Mouse (Mus musculus) neural tube, embryonic 15.5 days (tissue): ENCODE results near the gene Ibtk. TPM values are rescaled to one million over a fixed set of nuclear protein-coding genes. Genes with fewer than 3 reads are reported as not detected.
"Not testable (repeated sequence)": the region's sequence is repeated elsewhere in the genome, so short reads cannot be mapped to it uniquely, and the experiment has no call there.

Source experiments
- ATAC-seq: fragments of 200-750 bp; cut with Nextera tagmentation; 2 replicates; pipeline ENCODE4 v1.8.0; 2017; ENCODE audit warnings: mild to moderate bottlenecking, moderate TSS enrichment, moderate library complexity; ENCODE audit not compliant: low FRiP score
- H3K27ac ChIP-seq: fragments of 300-500 bp; sonication (generic); replicated peaks from 2 replicates; pipeline ENCODE4 v1.5.1; 2015; ENCODE audit warnings: mild to moderate bottlenecking, inconsistent platforms
- H3K27me3 ChIP-seq: fragments of 300-500 bp; sonication (generic); replicated peaks from 2 replicates; pipeline ENCODE4 v1.6.1; 2015; ENCODE audit warnings: inconsistent platforms
- H3K36me3 ChIP-seq: fragments of 300-500 bp; sonication (generic); 2 replicates; pipeline ENCODE4 v1.6.1; 2015; ENCODE audit warnings: inconsistent platforms
- H3K4me1 ChIP-seq: fragments of 300-500 bp; sonication (generic); 2 replicates; pipeline ENCODE4 v1.6.1; 2015; ENCODE audit warnings: inconsistent platforms
- H3K4me2 ChIP-seq: fragments of 300-500 bp; sonication (generic); 2 replicates; pipeline ENCODE4 v1.6.1; 2015; ENCODE audit warnings: inconsistent platforms, mild to moderate bottlenecking, moderate library complexity
- H3K4me3 ChIP-seq: fragments of 300-500 bp; sonication (generic); replicated peaks from 2 replicates; pipeline ENCODE4 v1.5.1; 2015; ENCODE audit warnings: mild to moderate bottlenecking, inconsistent platforms
- H3K9ac ChIP-seq: fragments of 300-500 bp; sonication (generic); replicated peaks from 2 replicates; pipeline ENCODE4 v1.6.1; 2015; ENCODE audit warnings: mild to moderate bottlenecking, inconsistent platforms
- H3K9me3 ChIP-seq: fragments of 300-500 bp; sonication (generic); replicated peaks from 2 replicates; pipeline ENCODE4 v1.6.1; 2016; ENCODE audit warnings: inconsistent platforms
- WGBS: fragments of 180-500 bp; shearing (Covaris S2); methylation state at CpG from one replicate; pipeline ENCODE4 v1.1.7; 2015; ENCODE audit warnings: mixed read lengths; 5-methylcytosine and 5-hydroxymethylcytosine counted together
- polyA plus RNA-seq: library from polyadenylated mRNA; unstranded; fragments of >200 nt; fragmentation: Nextera tagmentation; extraction: Ambion mirVana; gene quantifications from 2 replicates; pipeline ENCODE4 v1.2.1, GENCODE M21; 2015

Ibtk gene
- 22.5 and 26.1 TPM in 2 replicates for polyA plus RNA-seq

DNA sequence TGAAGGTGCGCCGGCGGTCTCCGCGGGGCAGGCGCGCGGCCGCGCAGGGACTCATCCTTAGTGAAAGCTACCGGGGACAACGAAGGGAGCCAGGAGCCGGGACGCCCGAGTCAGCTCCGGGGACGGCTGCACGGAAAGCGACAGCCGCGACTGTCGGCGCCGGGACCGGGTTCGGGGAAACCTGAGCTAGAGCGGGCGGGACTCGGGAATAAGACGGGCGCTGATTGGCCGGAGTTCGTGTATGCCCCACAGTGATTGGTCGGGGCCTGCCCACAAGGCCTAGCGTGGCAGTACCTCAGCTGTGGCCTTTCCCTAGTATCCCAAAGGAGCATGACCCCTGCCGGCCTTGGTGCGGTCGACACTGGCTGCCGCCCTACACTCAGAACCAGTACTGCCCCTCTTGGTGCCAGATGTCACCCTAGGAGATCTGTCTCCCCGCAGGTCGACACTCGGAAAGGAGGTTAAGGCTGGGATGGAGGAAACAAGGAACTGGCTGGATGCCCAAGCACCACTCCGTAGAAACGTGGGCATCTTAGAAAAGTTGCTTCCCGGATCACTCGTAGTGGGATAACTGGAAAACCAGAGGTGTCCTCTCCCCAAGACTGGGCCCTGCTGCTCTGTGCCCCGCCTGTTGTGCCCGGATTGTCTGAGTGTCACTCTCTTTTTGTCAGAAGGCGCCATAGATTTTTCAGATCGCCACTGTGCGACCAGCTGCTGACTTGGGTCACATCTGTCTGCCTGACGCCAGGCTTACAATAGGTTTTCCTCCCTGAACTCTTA lies at the start of gene Ibtk:
Gene Ibtk, minus strand, starts transcription at position 193 of the 780 bp plus-strand sequence.
- H3K27me3 ChIP-seq: no peaks in the 10 kb centered on the region
- peaks cover 22% of the 10 kb centered on the region for H3K4me1 ChIP-seq
- under 1% methylated on average over 50 of the region's 52 CpGs for WGBS
- peak within 1 kb of the TSS; percentile 98 for H3K9ac ChIP-seq
- peak within 1 kb of the TSS; percentile 98 for H3K27ac ChIP-seq
- peak; percentile 99 for ATAC-seq
- H3K4me3 ChIP-seq: peak within 1 kb of the TSS; percentile 66
- H3K4me2 ChIP-seq: peak within 1 kb of the TSS; percentile 87
- H3K9me3 ChIP-seq: no peaks in the 10 kb centered on the region
- H3K36me3 ChIP-seq: no peaks in the 10 kb centered on the region

DNA sequence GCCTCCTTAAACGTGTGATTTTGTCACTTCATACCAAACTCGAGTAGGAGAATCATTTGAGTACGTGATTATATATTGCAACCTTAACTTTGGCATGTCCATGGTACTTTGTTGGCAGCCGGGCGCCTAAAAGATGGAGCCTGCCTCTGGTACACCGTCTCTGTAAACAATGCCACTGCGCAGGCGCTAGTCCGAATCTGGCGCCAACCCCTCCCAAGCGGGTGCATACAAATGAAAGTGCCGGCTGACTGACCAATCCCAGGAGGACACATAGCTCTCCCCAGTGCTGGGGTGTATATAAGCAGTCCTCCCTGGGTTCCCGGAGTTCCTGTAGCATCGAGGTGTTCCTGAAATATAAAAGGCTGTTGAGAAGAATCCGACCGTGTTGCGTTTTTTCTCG lies 42.4 kb upstream of the Ibtk start:
- H3K4me3 ChIP-seq, H3K27ac ChIP-seq, H3K36me3 ChIP-seq, H3K4me2 ChIP-seq, H3K4me1 ChIP-seq, H3K9me3 ChIP-seq, H3K27me3 ChIP-seq, H3K9ac ChIP-seq, ATAC-seq: not testable (repeated sequence)
- 95% methylated on average over 18 of the region's 18 CpGs for WGBS

DNA sequence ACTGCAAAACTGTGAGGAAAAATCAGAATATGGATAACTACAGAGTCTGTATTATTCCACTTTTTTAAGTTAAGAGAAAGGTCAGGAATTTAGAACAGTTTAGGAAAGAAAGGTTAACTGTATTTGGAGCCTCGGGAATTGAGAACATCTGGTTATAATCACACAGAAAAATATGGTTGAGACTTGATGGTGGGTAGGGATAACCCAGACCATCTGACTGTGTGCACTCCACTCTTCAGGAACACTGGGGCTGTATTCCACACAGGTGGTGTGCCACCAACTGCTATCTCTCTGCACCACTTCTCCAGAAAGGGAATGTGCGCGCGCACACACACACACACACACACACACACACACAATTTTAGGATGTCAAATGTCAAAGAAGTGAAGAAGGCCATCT lies 31.1 kb upstream of the Ibtk start:
- Histone ChIP-seq H3K9me3 (no peaks in the 10 kb centered on the region), H3K4me3 (no peak overlapping the region), H3K36me3 (no peaks in the 10 kb centered on the region), H3K4me1 (no peaks in the 10 kb centered on the region), H3K27me3 (no peaks in the 10 kb centered on the region), H3K27ac (no peak overlapping the region), H3K4me2 (no peak overlapping the region), H3K9ac (no peak overlapping the region)
- ATAC-seq: peak; percentile 61; the same call in 1 of the 2 replicates
- WGBS: 91% methylated on average over 4 of the region's 4 CpGs

DNA sequence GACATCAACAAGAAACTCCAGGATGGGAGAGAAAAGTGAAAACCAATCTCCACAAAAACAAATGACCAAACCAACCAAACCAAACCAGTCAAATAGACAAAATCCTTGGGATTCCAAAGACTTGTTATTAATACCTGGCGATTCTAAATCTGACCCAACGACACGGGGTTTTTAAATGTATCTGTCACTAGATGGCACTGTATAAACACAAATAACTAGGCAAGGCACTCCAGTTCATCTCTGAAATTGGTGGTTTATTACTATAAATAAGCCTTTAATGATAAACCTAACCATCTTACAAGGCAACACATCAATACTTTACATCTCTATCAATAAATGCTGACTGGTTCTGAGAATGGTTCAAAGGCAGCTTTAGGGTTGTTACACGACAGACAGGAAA lies 30.3 kb upstream of the Ibtk start:
- ATAC-seq: peak; percentile 68
- Histone ChIP-seq H3K36me3 (no peaks in the 10 kb centered on the region), H3K4me3 (no peak overlapping the region), H3K4me2 (no peak overlapping the region), H3K9ac (no peak overlapping the region), H3K9me3 (no peaks in the 10 kb centered on the region), H3K27ac (no peak overlapping the region), H3K4me1 (no peaks in the 10 kb centered on the region), H3K27me3 (no peaks in the 10 kb centered on the region)
- WGBS: 33% methylated on average over 4 of the region's 4 CpGs

DNA sequence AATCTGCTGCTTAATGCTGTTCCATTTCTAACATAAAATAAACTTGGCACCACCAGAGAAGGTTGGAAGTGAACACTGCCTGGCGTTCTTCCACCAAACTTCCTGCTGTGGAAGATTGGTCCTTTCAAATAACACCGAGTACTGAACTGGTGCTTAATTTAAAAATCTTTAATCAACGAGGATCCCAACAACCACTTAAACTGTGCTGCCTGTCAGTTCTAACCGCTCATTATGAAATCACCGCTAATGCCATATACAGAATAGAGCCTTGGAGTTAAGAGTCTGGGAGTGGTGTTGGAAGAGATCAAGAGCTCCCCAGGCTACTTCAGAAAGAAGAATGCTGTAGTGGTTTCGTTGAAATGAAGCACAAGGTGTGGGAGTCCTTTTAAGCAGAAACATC lies 28.4 kb upstream of the Ibtk start:
- no peak overlapping the region for H3K9ac ChIP-seq
- no peak overlapping the region for H3K4me3 ChIP-seq
- no peak overlapping the region for H3K4me2 ChIP-seq
- no peak for ATAC-seq
- H3K9me3 ChIP-seq: no peaks in the 10 kb centered on the region
- H3K36me3 ChIP-seq: no peaks in the 10 kb centered on the region
- no peaks in the 10 kb centered on the region for H3K27me3 ChIP-seq
- H3K4me1 ChIP-seq: no peaks in the 10 kb centered on the region
- H3K27ac ChIP-seq: no peak overlapping the region
- WGBS: 67% methylated on average over 6 of the region's 6 CpGs

DNA sequence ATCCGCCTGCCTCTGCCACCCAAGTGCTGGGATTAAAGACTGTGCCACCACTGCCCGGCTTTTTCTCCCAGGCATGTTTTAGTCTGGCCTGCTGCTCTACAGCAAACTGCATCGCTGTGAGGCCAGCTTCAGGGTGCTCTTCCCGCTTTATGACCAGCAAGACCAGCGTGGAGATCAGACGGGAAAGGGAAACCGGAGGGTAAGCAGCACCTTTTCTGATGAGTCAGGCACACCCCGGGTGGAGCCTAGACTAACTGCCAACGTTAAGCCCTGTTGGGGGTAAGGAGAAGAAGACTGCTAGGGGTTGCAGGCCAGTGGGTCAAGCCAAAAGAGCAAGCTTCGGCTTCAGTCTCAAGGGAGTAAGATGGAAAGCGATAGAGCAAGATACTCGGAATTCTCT lies 23.1 kb upstream of the Ibtk start:
- Histone ChIP-seq H3K9me3 (no peaks in the 10 kb centered on the region), H3K27ac (no peak overlapping the region), H3K4me2 (no peak overlapping the region), H3K4me3 (no peak overlapping the region), H3K9ac (no peak overlapping the region), H3K36me3 (no peaks in the 10 kb centered on the region), H3K4me1 (no peaks in the 10 kb centered on the region), H3K27me3 (no peaks in the 10 kb centered on the region)
- no peak for ATAC-seq
- WGBS: 79% methylated on average over 12 of the region's 12 CpGs

DNA sequence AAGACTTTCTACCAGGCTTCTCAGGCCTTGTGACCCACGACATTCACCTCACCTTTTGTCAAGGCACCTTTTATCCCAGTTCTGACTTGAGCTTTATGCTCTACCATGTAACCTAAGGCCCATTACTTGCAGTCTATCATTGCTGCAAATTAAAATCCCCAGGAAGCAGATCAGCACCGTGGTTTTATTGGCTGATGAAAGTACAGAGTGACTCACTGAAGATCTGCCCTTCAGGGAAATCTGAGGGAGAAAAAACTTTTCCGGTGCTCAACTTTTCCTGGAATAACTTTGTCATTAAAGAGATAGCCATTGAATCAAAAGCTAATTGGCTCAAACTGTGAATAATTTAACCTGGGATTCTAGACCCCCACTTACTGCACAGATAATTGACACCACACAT lies 22.3 kb upstream of the Ibtk start:
- H3K9ac ChIP-seq: no peak overlapping the region
- H3K27me3 ChIP-seq: no peaks in the 10 kb centered on the region
- no peak overlapping the region for H3K27ac ChIP-seq
- no peak overlapping the region for H3K4me3 ChIP-seq
- H3K4me1 ChIP-seq: no peaks in the 10 kb centered on the region
- no peaks in the 10 kb centered on the region for H3K9me3 ChIP-seq
- H3K4me2 ChIP-seq: no peak overlapping the region
- WGBS: 70% methylated on average over 3 of the region's 3 CpGs
- no peak for ATAC-seq
- no peaks in the 10 kb centered on the region for H3K36me3 ChIP-seq

DNA sequence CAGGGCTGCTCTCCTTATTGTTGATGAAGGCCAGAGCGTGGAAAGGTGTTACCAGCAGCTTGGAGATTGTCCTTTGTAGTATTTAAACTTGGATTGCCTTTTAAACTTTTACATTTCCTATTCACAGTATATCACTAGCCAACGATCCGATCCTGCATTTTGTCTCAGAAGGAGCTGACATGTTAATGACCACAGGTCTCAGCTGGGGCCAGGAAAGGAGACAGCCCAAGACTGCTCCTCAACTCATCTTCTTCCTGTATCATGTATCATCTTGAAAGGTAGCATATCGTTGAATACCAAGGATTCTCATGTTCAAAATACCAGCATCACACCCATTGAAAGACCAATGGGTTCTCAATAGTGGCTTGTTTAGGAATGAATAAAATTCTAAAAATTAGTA lies 21.2 kb upstream of the Ibtk start:
- Histone ChIP-seq H3K9me3 (no peaks in the 10 kb centered on the region), H3K27ac (no peak overlapping the region), H3K4me1 (no peaks in the 10 kb centered on the region), H3K27me3 (no peaks in the 10 kb centered on the region), H3K9ac (no peak overlapping the region), H3K36me3 (no peaks in the 10 kb centered on the region), H3K4me3 (no peak overlapping the region), H3K4me2 (no peak overlapping the region)
- WGBS: 83% methylated on average over 4 of the region's 4 CpGs
- no peak for ATAC-seq

DNA sequence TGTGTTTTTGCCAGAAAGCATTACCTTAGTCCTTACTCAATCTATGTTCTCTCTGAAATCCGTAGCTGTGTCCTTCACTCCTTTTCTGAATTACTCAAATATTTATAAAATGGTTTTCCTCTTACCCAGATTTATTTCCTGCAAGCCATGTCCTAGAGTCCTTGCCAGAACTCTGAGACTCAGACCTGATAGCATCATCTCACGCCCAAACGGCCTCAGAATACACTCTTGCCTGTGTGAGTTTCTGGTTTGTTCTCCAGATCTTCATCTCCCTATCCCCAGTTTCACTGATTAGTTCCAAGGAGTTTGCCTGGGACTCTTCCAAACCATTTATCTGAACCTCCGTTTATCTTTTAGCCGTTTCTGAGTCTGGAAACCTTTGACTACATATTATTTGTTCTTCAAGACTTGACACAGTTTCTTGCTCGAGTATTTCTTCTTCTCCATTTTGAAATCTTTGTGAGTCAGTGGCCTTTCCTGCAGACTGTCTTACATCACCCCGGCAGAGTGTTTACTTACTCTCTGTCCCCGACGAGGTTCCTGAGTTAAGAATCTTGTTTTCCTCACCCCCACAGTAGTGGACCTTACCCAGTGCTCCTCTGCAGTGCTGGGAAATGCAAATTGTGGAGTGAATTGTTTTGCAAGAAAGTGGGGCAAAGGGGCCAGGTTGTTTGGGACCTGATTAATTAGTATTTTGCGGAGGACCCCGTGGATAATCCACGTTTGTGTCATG lies 20.1 kb upstream of the Ibtk start:
- H3K27me3 ChIP-seq: no peaks in the 10 kb centered on the region
- no peak for ATAC-seq
- H3K9ac ChIP-seq: no peak overlapping the region
- H3K36me3 ChIP-seq: no peaks in the 10 kb centered on the region
- 75% methylated on average over 12 of the region's 12 CpGs for WGBS
- H3K4me2 ChIP-seq: no peak overlapping the region
- no peaks in the 10 kb centered on the region for H3K4me1 ChIP-seq
- H3K4me3 ChIP-seq: no peak overlapping the region
- H3K27ac ChIP-seq: no peak overlapping the region
- H3K9me3 ChIP-seq: no peaks in the 10 kb centered on the region

DNA sequence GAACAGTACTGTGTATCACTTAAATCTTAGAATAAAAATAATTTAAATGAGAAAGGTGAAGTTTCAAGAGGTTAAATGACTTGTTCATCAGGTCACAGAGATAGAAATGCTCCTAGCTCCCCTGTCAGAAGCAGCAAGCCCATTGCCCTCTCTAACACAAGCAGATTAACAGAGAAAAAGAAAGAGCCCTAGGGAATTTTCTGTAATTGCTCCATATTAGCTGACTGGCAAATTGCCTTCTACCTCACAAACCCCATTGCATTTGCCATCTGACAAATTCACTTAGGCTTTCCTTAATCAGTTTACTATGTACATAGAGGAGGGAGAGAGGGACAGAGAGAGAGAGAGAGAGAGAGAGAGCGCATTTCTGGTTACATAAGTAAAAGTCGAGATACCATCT lies 18.1 kb upstream of the Ibtk start:
- Histone ChIP-seq H3K4me3 (no peak overlapping the region), H3K36me3 (no peaks in the 10 kb centered on the region), H3K27ac (no peak overlapping the region), H3K4me2 (no peak overlapping the region), H3K9ac (no peak overlapping the region), H3K4me1 (no peaks in the 10 kb centered on the region), H3K9me3 (no peaks in the 10 kb centered on the region), H3K27me3 (no peaks in the 10 kb centered on the region)
- ATAC-seq: no peak
- 73% methylated on average over 2 of the region's 2 CpGs for WGBS

DNA sequence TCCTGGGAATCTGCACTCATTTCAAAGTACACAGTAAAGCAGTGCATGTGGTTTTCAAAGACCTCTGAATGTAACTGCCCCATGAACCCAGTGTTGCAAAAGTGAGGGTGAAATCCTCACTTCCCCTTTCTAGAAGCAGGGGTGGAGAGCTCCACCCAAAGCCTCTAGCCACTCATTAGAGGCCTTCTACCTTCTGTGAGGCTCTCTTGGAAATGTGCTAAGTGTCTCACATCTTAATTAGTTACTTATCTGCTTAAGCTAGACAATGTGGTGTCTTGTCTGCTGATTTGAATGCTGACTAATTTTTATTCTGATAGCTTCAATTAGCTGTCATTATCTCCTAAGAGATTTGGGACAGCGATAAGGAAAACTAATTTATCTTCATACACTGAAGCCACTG lies 13.3 kb upstream of the Ibtk start:
- no peak overlapping the region for H3K4me3 ChIP-seq
- H3K9ac ChIP-seq: no peak overlapping the region
- H3K27ac ChIP-seq: no peak overlapping the region
- H3K36me3 ChIP-seq: no peaks in the 10 kb centered on the region
- no peak overlapping the region for H3K4me2 ChIP-seq
- no peaks in the 10 kb centered on the region for H3K4me1 ChIP-seq
- no peaks in the 10 kb centered on the region for H3K27me3 ChIP-seq
- 64% methylated on average over 1 of the region's 1 CpGs for WGBS
- no peaks in the 10 kb centered on the region for H3K9me3 ChIP-seq
- no peak for ATAC-seq

DNA sequence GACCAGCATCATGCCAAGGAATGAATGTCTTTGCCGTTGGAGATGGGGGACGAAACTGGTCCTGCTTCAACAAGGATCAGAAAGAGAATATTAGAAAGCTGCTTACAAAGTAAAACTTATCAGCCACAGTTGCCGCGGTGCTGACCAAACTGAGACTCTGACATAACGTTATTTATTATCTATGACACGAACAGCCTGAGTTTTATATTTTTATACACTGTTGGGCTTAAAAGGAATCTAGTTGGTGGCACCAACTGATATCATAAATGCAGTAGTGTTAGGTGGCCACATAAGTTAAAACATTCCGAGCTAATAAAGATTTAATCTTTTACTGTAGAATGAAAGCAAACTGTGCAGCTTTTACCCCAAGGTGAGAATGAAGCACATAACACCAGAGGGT lies 1.7 kb upstream of the Ibtk start:
- 95% methylated on average over 7 of the region's 7 CpGs for WGBS
- no peak overlapping the region for H3K9ac ChIP-seq
- H3K4me1 ChIP-seq: peaks cover 16% of the 10 kb centered on the region
- no peak overlapping the region for H3K4me2 ChIP-seq
- H3K27ac ChIP-seq: no peak overlapping the region
- H3K9me3 ChIP-seq: no peaks in the 10 kb centered on the region
- H3K27me3 ChIP-seq: no peaks in the 10 kb centered on the region
- H3K4me3 ChIP-seq: no peak overlapping the region
- no peaks in the 10 kb centered on the region for H3K36me3 ChIP-seq
- ATAC-seq: no peak
